Mouse (Mus musculus) large intestine, adult 2 months (tissue): Measurements from ENCODE around the gene S1pr1. TPM values are rescaled to one million over a fixed set of nuclear protein-coding genes. Genes with fewer than 3 reads are reported as not detected.

Experiments
- DNase-seq: peaks from one replicate; pipeline ENCODE4 v3.0.0-alpha.2; 2012; ENCODE audit warnings: low read depth, low spot score
- WGBS: fragments of 180-500 bp; shearing (Covaris S2); methylation state at CpG from one replicate; pipeline ENCODE4 v1.1.7; 2018; 5-methylcytosine and 5-hydroxymethylcytosine counted together
- polyA plus RNA-seq: library from polyadenylated mRNA; depleted of rRNA; stranded (reverse); fragments of >200 nt; gene quantifications from 2 replicates; pipeline ENCODE4 v1.2.3, GENCODE M21; 2012

Gene S1pr1
- polyA plus RNA-seq, 1 experiment: 11.9 TPM

DNA sequence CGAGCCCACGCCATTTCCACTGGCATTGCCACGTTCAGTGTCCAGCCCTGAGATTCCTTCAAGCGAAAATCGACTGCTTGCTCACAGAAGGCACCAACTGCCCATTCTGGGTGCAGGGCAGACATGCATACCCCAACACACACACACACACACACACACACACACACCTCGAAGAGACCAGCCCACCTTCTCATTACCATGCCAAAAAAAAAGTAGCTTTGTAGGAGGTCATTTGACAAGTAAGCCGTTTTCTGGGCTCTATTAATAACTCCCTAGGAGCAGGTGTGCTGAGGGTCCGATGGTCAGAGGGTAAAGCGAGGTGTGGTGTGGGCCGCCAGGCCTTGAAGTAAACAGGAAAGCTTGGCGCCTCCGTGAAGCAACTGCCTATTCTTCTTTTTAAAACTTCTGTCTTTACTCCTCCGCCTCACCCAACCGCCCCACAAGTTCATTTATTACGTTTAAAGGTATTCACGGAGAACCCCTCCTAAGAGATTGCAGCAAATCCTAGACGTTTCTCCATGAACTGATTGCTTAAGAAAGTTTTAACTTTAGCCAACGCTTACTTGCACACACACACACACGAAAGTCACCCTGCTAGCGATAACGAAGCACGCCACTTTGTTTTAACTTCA lies 1.3 kb downstream of the S1pr1 start:
- 38% methylated on average over 22 of the region's 22 CpGs for WGBS
- no peak for DNase-seq

DNA sequence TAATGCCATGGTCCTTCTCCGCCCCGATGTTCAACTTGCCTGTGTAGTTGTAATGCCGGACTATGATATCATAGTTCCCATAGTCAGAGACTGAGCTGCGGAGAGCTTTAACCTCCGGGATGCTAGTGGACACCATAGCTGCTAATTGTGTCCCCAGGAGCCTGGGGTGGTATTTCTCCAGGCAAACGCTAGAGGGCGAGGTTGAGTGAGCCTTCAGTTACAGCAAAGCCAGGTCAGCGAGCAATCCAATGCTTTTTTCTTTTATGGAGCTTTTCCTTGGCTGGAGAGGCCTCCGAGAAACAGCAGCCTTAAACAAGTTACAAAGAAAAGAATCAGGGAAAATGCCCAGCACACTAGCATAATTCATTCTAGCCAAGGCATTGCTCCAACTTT lies 2.1 kb downstream of the S1pr1 start:
- DNase-seq: peak; percentile 19
- WGBS: 13% methylated on average over 9 of the region's 9 CpGs

DNA sequence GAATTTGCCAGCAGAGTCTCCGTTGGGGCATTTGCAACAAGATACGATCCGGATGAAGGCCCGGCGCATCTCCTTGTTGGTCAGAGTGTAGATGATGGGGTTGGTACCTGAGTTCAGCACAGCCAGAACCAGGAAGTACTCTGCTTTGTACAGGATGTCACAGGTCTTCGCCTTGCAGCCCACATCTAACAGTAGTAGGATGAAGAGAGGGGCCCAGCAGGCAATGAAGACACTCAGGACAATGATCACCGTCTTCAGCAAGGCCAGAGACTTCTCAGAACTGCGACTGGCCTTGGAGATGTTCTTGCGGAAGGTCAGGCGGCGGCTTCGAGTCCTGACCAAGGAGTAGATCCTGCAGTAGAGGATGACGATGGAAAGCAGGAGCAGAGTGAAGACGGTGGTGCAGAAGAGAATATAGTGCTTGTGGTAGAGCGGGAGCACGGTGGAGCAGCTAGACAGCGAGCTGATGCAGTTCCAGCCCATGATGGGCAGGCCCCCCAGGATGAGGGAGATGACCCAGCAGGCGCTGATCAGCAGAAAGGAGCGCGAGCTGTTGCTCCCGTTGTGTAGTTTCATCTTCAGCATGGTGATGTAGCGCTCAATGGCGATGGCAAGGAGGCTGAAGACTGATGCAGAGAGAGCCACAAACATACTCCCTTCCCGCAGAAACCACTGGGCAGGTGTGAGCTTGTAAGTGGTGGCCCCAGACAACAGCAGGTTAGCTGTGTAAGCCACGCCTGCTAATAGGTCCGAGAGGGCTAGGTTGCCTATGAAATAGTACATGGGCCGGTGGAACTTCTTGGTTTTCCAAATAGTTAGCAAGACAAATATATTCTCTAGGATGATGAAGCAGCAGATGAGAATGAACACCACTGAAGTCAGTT lies 2.7 kb downstream of the S1pr1 start:
- WGBS: 85% methylated on average over 27 of the region's 27 CpGs
- no peak for DNase-seq

DNA sequence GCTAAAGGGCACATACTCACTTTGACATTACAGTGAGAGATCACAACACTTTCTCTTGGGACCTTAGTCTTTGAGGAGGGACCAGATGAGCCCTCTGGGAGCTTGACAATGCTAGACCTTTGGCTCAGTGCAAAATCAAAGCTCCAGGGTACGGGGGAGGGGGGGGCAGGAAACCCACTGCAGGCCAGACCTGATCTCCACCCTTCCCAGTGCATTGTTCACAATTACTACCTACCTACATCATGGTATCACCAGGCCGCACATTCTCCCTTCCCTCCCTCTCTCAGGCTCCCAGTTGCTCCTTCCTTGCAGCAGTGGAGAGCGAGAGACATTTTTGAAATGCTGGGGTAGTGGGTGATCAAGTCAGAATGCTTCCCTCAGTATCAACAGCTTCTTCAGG lies 3.5 kb downstream of the S1pr1 start:
- 81% methylated on average over 3 of the region's 3 CpGs for WGBS
- no peak for DNase-seq

DNA sequence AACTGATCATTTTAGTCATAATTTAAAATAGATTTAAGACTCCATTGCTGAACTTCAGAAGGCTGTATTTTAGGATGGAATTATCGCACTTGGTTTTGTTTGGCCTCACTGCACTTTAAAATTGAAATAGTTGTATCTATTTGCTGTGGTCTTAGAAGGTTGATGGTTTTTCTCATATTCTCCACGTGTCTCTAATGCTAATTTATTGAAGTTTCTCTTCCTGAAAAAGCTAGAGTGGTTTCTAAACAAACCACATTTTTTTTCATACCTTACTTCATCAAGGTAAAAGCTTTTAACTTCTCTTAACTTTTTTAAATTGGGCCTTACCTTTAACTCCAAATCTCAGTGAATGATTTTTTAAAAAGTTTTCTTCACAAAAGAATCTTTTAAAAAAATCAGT lies 4.8 kb downstream of the S1pr1 start:
- no peak for DNase-seq
- 58% methylated on average over 2 of the region's 2 CpGs for WGBS

DNA sequence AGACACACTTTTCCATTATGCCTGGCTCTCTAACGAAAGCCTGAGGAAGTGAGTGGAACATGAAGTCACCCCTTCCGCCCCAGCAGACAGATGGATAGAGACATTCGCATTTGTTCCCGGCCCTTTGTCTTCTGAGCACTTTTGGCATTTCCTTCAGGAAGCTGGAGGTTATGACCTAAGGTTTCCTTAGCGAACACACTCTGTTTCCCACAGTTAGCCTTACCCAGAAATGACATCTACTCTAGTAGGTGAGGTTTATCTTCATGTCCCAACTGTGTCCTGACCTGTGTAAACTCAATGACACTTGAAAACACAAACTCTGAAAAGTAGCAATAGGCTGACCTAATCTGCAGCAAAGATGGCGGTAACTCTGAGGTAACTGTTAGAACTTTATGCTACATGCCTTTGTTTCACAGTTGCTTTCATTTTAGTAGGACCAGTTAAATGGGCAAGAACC lies 5.7 kb downstream of the S1pr1 start:
- 76% methylated on average over 6 of the region's 6 CpGs for WGBS
- DNase-seq: no peak

DNA sequence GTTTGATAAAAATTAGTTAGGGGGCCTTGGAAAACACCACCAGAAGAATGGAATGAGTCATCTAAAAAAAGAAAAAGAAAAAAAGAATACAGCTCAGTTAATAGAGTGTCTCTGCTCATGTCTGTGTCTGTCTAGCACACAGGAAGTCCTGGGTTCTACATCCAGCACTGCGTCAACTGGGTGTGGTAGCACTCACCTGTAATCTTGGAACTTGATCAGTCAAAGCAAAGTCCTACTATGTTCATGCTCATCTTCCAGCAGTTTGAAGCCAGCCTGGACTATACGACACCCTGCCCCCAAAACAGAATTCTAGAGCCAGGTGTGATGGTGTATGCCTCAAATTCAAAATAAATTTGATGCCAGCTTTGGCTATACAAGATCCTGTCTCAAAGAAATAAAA lies 8.1 kb downstream of the S1pr1 start:
- 83% methylated on average over 2 of the region's 2 CpGs for WGBS
- no peak for DNase-seq

DNA sequence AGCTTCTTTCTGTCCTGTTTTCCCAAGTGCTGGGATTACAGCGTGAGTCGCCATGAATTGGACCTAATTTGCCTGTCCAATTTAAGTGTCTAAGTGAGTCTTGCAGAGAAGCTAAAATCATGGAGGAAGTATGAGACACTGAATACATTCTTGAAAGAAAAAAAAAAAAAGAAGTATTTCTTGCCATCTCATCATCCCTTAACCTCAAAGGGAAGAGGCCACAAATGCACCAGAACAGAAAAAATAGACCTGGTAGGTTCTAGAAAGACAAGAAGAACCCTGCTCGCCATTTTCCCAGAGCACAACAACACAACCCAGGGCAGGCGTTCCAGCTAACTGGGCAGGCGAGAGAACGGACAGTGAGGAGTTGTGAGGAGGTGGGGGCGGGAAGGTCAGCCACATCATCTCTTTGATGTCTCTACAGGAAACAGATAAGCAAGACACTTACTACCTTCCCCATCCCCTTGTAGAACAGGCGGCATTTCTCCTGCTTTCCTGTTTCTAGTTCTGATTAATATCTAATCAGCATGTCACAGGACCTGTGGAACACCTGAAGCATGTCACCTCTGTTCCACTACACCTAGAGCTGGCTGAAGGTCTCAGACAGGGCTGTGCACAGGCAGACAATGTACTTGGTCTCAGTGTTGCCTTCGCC lies 10.5 kb downstream of the S1pr1 start:
- 73% methylated on average over 9 of the region's 9 CpGs for WGBS
- no peak for DNase-seq

DNA sequence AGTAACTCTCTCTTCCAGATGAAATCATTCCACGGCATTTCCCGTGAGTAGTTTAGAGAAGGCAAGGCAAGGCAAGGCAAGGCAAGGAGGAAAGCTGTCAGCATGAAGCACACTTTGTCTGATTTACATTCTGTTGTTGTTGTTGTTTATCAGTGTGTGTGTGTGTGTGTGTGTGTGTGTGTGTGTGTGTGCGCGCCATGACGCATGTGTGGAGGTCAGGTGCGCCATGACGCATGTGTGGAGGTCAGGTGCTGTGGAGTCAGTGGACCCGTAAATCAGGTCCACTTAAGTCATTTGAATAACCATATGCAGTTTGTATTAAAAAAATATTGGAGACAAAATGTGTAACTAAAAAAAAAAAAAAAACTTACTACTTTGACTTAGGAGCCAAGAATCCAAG lies 11.2 kb downstream of the S1pr1 start:
- 94% methylated on average over 8 of the region's 8 CpGs for WGBS
- no peak for DNase-seq

DNA sequence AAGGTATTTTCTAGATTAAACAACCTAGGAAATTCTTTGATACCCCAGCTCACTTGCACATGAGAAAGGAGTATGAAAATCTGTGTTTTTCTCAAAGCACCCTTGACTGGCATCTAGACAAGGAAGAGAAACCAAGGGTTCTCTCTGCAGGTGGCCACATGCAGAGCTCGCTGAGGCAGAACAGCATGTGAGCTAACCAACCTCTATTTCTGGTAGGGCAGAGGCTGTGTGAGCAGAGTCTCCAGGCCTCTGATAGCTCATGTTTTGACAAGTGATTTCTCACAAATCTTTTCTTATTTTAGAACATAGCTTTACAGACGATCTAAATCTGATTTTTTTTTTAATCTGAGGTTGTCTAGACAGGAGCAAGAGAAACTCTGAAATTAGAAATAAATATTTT lies 12.8 kb downstream of the S1pr1 start:
- WGBS: 55% methylated on average over 2 of the region's 2 CpGs
- DNase-seq: no peak

DNA sequence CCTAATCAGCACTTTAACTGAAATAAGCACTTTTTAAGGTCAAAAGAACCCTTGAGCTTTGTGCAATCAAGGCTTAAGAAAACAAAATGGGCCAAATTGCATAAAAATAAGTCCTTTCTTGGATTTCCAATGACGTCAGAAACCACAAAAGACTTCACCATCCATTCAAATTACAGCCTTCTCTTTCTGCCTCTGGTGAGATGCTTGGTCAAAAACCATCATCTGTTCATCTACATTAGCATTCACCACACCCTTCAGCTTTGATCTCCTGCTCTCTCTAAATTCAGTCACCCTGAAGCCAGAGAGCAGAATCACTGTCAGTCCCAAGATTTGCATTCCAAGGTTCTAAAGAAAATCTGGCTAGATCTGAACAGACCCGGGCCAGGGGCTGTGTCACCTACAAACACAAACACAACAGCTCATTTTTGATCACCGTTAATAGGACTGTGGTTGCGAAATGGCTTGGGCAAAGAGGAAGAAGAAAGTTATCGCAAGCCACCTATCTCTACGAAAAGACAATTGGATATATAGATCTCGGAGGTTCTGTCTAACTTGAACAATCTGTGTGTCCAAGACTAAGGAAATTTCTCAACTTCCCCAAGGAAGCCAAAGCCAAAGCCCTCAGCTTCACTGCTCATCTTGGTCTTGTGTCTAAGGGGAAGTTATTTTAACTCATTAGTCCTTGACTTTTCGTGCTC lies 19.5 kb downstream of the S1pr1 start:
- 80% methylated on average over 8 of the region's 8 CpGs for WGBS
- DNase-seq: no peak

DNA sequence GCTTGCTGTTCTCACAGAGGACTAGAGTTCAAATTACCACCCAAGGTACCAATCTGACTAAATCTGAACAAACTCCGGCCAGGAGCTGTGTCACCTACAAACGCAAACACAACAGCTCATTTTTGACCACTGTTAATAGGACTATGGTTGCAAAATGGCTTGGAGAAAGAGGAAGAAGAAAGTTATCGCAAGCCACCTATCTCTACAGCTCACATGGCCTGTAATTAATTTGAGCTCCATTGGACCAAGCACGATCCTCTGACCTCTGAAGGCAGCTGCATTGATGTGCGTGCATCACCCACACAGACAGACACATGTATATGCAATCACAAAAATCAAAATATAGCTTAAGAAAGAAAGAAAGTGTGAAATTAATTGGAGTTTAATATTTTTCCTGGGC lies 20.7 kb downstream of the S1pr1 start:
- DNase-seq: no peak
- 87% methylated on average over 5 of the region's 5 CpGs for WGBS

DNA sequence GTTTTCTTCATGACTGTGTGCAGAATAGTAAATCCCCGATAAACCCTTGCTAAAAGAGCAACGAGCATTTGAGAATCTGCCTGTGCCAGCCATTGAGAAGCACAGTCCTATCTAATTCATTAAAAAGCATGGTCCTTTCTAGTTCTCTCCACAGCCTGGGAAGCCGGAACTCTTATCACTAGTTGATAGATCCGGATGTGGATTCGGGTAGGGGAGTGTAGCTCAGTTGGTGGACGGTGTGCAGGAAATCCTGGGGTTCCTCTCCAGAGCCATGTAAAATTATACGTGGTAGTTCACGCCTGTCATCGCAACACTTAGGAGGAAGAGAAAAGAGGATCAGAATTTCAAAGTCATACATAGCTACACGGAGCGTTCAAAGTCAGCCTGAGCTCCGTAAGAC lies 21.5 kb downstream of the S1pr1 start:
- no peak for DNase-seq
- 75% methylated on average over 12 of the region's 12 CpGs for WGBS

DNA sequence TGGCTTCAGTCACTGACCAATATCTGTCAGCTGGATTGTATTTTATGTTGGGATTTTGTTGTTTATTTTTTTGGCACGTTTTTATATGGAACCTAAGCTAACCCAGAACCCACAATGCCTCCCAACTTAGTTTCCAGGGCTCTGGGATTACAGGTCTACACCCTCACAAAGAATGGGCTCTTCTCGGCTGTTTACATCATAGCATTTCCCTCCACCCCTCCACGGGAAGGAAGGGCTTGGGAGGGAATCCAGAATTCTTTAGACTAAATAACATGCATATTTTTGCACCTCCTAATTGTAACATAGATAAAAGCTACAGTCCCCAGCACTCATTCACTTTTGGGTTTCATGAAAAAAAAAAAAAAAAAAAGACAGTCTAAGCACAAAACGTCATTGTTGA lies 22.0 kb downstream of the S1pr1 start:
- 42% methylated on average over 4 of the region's 4 CpGs for WGBS
- no peak for DNase-seq

DNA sequence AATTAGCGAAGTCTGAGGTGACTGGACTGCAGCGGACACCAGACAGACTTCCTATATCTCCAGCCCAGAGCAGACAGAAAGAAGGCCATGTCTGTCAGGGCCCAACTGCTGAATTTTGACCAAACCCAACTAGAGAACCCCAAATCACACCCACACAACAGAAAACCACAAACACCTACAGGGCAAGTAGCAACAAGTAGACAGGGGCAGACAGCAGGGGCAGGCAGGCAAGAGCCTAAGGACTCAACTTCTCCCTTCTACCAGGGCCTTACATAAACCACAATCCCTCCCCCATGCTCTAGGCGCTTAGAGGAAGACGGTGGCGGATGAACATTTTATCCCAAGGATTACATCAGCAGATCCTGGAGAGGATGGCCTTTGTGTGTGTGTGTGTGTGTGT lies 22.5 kb downstream of the S1pr1 start:
- DNase-seq: no peak
- 79% methylated on average over 5 of the region's 5 CpGs for WGBS

DNA sequence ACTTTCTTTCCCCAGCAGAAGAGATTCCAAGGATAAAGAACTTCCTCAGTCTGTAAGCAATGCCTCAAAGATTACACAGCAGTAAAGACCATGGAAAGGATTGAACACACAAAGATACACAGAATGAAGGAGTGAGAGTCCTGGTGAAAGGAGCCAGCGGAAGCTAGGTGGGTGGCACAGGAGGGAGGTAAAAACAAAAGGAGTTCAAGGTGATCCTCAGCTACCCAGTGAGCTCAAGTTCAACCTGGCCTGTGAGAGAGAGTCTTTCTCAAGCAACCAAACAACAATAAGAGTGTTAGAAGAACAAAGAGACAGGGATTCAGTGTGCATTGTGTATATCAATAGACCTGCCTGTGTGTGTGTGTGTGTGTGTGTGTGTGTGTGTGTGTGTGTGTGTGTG lies 25.0 kb downstream of the S1pr1 start:
- DNase-seq: no peak
- WGBS: 74% methylated on average over 1 of the region's 1 CpGs

DNA sequence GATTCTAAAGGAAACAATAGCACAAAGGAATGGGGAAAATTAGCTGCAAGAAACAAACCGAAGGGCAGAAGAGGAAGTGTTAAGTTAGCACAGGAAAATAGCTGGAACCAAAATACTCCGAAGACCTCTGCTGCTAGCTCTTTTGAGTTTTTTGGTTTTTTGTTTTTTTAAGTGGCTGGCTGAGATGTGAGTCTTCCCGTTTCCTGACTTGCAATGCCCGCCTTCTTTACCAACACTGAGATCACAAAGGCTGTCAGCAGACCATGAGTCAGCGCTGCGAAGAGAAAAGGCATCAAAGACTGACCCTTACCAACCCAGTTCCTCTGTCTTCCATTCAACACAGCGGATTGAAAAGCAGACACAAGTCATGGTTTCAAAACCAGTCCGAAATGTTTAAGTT lies 25.5 kb downstream of the S1pr1 start:
- 39% methylated on average over 8 of the region's 8 CpGs for WGBS
- no peak for DNase-seq

DNA sequence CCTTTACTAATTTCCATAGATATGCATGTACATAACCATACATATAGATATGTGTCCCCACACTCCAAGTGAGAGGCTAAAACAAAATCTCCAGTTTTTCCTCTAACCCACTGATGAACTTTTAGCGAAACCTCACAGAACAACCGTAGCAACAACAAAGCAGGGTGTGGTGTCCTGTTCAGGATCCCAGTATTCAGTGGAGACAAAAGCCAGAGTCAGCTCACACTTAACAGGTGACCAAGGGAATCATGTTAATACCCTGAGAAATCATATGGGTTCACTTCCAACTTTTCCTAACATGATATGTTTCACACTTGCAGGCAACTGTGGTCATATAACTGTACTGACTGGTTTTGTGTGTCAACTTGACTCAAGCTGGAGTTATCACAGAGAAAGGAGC lies 27.1 kb downstream of the S1pr1 start:
- DNase-seq: no peak
- WGBS: 81% methylated on average over 2 of the region's 2 CpGs

DNA sequence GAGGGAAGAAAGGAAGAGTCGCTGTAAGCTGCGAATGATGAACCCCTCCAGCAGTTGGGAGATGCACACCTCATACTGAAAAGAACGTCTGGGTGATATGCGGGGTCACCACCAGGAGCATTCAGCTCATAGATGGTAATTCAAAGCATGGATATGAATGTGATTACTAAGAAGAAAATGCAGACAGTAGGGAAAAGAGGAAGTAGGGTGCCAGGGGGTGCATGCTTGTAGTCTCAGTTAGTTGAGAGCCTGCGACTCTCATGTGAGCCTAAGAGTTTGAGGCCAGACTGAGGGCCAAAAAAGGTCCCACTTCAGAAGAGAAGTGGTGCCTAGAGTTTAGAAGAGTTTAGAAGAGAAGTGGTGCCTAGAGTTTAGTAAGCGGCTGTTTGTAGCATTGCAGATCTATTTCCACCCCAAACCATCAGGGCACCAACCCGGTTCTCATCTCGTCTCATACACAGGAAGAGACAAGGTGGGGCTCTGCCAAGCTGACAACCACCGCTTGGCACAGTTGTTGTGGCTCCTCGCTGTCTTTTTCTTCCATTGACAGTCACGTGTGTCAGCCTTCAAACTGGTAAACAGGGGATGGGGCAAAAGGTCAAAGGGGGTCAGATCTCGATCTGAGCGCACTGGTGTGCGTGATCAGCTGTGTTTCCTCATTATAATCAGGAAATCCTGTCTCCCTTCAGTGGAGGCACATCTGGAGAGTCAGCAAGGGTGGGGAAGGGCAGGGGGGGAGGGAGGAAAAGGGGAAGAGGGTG lies 32.4 kb downstream of the S1pr1 start:
- DNase-seq: no peak
- WGBS: 67% methylated on average over 14 of the region's 14 CpGs

DNA sequence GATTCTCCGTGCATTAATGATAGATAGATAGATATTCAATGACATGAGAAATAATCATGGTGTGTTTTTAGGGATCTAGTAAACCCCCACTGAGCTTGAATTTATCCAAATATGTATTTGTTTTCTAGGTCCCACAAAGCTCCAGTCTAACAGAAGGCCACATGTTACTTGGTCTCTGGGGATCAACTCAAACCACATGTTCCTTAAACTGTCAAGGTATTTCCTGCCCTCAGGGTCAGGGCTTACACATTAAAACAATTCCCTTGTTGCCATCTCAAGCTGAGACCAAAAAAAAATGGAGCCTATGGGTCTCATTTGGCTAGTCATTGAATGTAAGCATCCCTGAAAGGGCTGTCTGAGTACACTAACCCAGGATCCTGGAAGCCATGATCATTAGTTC lies 33.7 kb downstream of the S1pr1 start:
- 94% methylated on average over 1 of the region's 1 CpGs for WGBS
- DNase-seq: no peak
